Mouse (Mus musculus) hindbrain, embryonic 11.5 days (tissue): ENCODE results near the gene Nfs1. TPM values are rescaled to one million over a fixed set of nuclear protein-coding genes. Genes with fewer than 3 reads are reported as not detected.

Experiments
- ATAC-seq: fragments of 200-750 bp; cut with Nextera tagmentation; 2 replicates; pipeline ENCODE4 v1.8.0; 2017; ENCODE audit warnings: mild to moderate bottlenecking, moderate TSS enrichment, moderate library complexity; ENCODE audit not compliant: low FRiP score
- DNase-seq: peaks from one replicate; pipeline ENCODE4 v3.0.0-alpha.2; 2015; ENCODE audit warnings: low spot score
- H3K27ac ChIP-seq: fragments of 300-500 bp; sonication (generic); 2 replicates; pipeline ENCODE4 v1.5.1; 2014; ENCODE audit warnings: mild to moderate bottlenecking, low read depth, low read length
- H3K27me3 ChIP-seq: fragments of 300-500 bp; sonication (generic); 2 replicates; pipeline ENCODE4 v1.6.1; 2014; ENCODE audit warnings: mild to moderate bottlenecking, low read length, moderate library complexity, mixed read lengths; ENCODE audit not compliant: control insufficient read depth, insufficient read depth
- H3K36me3 ChIP-seq: fragments of 300-500 bp; sonication (generic); 2 replicates; pipeline ENCODE4 v1.6.1; 2014; ENCODE audit warnings: mild to moderate bottlenecking, low read length, moderate library complexity, mixed read lengths; ENCODE audit not compliant: control insufficient read depth, insufficient read depth
- H3K4me1 ChIP-seq: fragments of 300-500 bp; sonication (generic); replicated peaks from 2 replicates; pipeline ENCODE4 v1.6.1; 2014; ENCODE audit warnings: low read length, mixed read lengths; ENCODE audit not compliant: control insufficient read depth, insufficient read depth
- H3K4me2 ChIP-seq: fragments of 300-500 bp; sonication (generic); replicated peaks from 2 replicates; pipeline ENCODE4 v1.6.1; 2014; ENCODE audit warnings: mild to moderate bottlenecking, low read depth, low read length
- H3K4me3 ChIP-seq: fragments of 300-500 bp; sonication (generic); 2 replicates; pipeline ENCODE4 v1.5.1; 2014; ENCODE audit warnings: low read depth, low read length
- H3K9ac ChIP-seq: fragments of 300-500 bp; sonication (generic); 2 replicates; pipeline ENCODE4 v1.6.1; 2014; ENCODE audit warnings: low read depth, low read length
- H3K9me3 ChIP-seq: fragments of 300-500 bp; sonication (generic); 2 replicates; pipeline ENCODE4 v1.6.1; 2016; ENCODE audit warnings: low read length; ENCODE audit not compliant: control insufficient read depth
- WGBS: fragments of 180-500 bp; shearing (Covaris S2); extraction: QIAGEN DNeasy Blood & Tissue Kit; methylation state at CpG from one replicate; pipeline ENCODE4 v1.1.7; 2014; 5-methylcytosine and 5-hydroxymethylcytosine counted together
- polyA plus RNA-seq: library from polyadenylated mRNA; unstranded; fragments of >200 nt; fragmentation: Nextera tagmentation; extraction: Ambion mirVana; gene quantifications from 2 replicates; pipeline ENCODE4 v1.2.1, GENCODE M21; 2014

Nfs1 gene
- polyA plus RNA-seq, 1 experiment from 2014 or later: 37.7 TPM

GRCm38 (mm10) chr2:156151538-156151937, 7.6 kb upstream of the Nfs1 start:
- Histone ChIP-seq H3K27me3 (no peaks in the 10 kb centered on the region), H3K9me3 (no peaks in the 10 kb centered on the region), H3K4me2 (no peak overlapping the region), H3K4me3 (no peak overlapping the region), H3K4me1 (no peaks in the 10 kb centered on the region), H3K36me3 (0 out of 2 replicates have a peak, but pooled peaks cover 4% of the 10 kb centered on the region), H3K27ac (no peak overlapping the region), H3K9ac (no peak overlapping the region)
- ATAC-seq: no peak
- no peak for DNase-seq

DNA sequence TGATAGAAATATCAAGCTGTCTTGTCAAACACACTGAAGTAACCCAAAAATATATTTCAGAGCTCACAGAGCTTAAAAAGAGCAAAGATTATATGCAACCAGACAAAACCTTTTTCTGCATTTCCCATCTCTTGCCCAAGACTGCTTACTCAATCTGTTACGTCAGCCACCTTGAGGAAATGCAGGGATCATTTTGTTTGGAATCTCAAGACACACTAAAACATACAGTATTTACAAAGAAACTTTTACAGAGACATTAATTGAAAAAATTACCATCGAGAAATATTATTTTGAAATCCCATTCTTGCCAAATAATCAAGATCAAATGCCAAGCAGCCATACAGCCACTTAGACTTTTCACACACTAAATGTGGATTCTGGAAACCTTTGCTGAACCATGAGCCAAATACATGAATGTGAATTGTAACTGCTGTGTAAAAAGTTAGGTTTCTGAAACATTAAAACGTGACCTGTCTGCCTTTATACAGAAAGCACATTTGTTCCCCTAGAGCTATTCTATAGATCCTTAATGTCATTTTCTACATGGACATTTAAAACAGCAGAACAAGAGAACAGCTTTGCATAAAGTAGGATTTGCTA, 3.4 kb upstream of the Nfs1 start:
- H3K36me3 ChIP-seq: 0 out of 2 replicates have a peak, but pooled peaks cover 4% of the 10 kb centered on the region

DNA sequence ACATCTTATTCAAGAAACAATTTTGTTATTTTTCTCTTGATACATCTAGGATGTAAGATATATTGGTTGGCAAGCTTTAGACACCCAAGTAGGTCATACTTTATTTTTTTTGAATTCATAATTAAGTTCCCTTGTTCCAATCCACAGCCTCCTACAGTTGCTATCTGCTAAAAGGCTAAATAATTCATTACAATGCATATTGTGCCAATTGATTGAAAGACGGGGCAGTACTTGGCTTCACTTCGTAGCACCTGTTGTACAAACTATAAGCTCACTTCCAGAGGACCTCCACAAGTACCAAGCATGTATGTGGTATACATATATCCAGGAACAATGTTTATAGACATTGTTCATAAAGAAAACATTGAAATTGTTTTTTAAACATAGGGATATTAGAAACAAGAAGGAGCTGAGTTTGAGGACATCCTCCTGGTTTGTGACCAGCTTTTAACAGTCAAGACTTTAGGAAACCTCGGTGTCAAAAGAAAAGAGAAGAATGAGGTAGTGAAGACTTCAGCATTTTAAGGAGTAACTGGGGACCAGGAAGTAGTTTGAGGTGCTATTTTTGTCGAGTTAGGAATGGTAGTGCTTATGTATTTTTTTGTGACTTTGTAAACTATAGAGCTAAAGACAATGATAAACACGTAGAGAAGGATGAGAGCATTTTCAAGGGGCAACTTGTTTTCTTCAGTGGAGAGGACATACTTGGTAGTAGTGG, 2.4 kb upstream of the Nfs1 start:
- Histone ChIP-seq H3K4me2 (no peak overlapping the region), H3K27me3 (no peaks in the 10 kb centered on the region), H3K9me3 (no peaks in the 10 kb centered on the region), H3K4me1 (no peaks in the 10 kb centered on the region), H3K36me3 (0 out of 2 replicates have a peak, but pooled peaks cover 4% of the 10 kb centered on the region), H3K9ac (no peak overlapping the region), H3K27ac (no peak overlapping the region), H3K4me3 (no peak overlapping the region)
- ATAC-seq (no peak), DNase-seq (no peak)
- 77% methylated on average over 5 of the region's 5 CpGs for WGBS

More for the DNA sequence above, 3.4 kb upstream of the Nfs1 start:
- Histone ChIP-seq H3K9me3 (no peaks in the 10 kb centered on the region), H3K4me1 (no peaks in the 10 kb centered on the region), H3K27ac (no peak overlapping the region), H3K4me2 (no peak overlapping the region), H3K27me3 (no peaks in the 10 kb centered on the region), H3K4me3 (no peak overlapping the region), H3K9ac (no peak overlapping the region)
- 96% methylated on average over 3 of the region's 3 CpGs for WGBS
- DNase-seq (no peak), ATAC-seq (no peak)

GRCm38 (mm10) chr2:156145486-156146130, 1.6 kb upstream of the Nfs1 start:
- Histone ChIP-seq H3K4me2 (no peak overlapping the region), H3K27ac (no peak overlapping the region), H3K4me1 (no peaks in the 10 kb centered on the region), H3K4me3 (no peak overlapping the region), H3K9ac (no peak overlapping the region), H3K27me3 (no peaks in the 10 kb centered on the region), H3K9me3 (no peaks in the 10 kb centered on the region), H3K36me3 (0 out of 2 replicates have a peak, but pooled peaks cover 4% of the 10 kb centered on the region)
- no peak for ATAC-seq
- 70% methylated on average over 11 of the region's 11 CpGs for WGBS
- no peak for DNase-seq

GRCm38 (mm10) chr2:156143367-156143766, 619 bp downstream of the Nfs1 start:
- Histone ChIP-seq H3K27me3 (no peaks in the 10 kb centered on the region), H3K4me3 (peak overlapping the region; percentile 78), H3K9me3 (no peaks in the 10 kb centered on the region), H3K4me2 (peak overlapping the region; percentile 85), H3K9ac (peak overlapping the region; percentile 74), H3K36me3 (0 out of 2 replicates have a peak, but pooled peaks cover 3% of the 10 kb centered on the region), H3K4me1 (no peaks in the 10 kb centered on the region), H3K27ac (peak overlapping the region; percentile 96)
- ATAC-seq (no peak), DNase-seq (no peak)
- WGBS: 3% methylated on average over 16 of the region's 16 CpGs

DNA sequence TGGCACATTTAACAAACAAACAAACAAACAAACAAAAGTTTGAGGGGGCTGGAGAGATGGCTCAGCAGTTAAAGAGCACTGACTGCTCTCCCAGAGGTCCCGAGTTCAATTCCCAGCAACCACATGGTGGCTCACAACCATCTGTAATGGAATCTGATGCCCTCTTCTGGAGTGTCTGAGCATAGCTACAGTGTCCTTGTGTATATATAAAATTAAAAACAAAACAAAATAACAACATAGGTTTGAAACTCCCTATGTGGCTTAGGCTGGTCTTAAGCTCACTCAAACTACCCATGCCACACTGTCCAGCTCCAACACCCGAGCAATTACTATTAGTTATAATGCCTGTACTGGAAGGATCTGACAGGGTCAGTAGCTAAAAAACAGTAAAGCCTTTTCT, 1.2 kb downstream of the Nfs1 start:
- WGBS: 82% methylated on average over 2 of the region's 2 CpGs

GRCm38 (mm10) chr2:156135695-156136094, 8.3 kb downstream of the Nfs1 start:
- H3K4me3 ChIP-seq: no peak overlapping the region
- no peaks in the 10 kb centered on the region for H3K36me3 ChIP-seq
- no peak overlapping the region for H3K27ac ChIP-seq
- WGBS: 90% methylated on average over 6 of the region's 6 CpGs
- H3K9ac ChIP-seq: no peak overlapping the region
- no peak for DNase-seq
- no peak overlapping the region for H3K4me2 ChIP-seq
- no peaks in the 10 kb centered on the region for H3K9me3 ChIP-seq
- no peaks in the 10 kb centered on the region for H3K27me3 ChIP-seq
- ATAC-seq: no peak
- no peaks in the 10 kb centered on the region for H3K4me1 ChIP-seq

More for the DNA sequence above, 1.2 kb downstream of the Nfs1 start:
- Histone ChIP-seq H3K9ac (no peak overlapping the region), H3K27ac (no peak overlapping the region), H3K4me3 (no peak overlapping the region), H3K4me2 (peak overlapping the region; percentile 85), H3K36me3 (no peaks in the 10 kb centered on the region), H3K27me3 (no peaks in the 10 kb centered on the region), H3K4me1 (no peaks in the 10 kb centered on the region), H3K9me3 (no peaks in the 10 kb centered on the region)
- DNase-seq: no peak
- ATAC-seq: no peak

GRCm38 (mm10) chr2:156134161-156134560, 9.8 kb downstream of the Nfs1 start:
- Histone ChIP-seq H3K9ac (no peak overlapping the region), H3K27ac (no peak overlapping the region), H3K4me2 (no peak overlapping the region), H3K27me3 (no peaks in the 10 kb centered on the region), H3K36me3 (no peaks in the 10 kb centered on the region), H3K4me3 (no peak overlapping the region), H3K4me1 (no peaks in the 10 kb centered on the region), H3K9me3 (no peaks in the 10 kb centered on the region)
- WGBS: 81% methylated on average over 5 of the region's 5 CpGs
- DNase-seq: no peak
- no peak for ATAC-seq
